Mouse (Mus musculus) liver, postnatal 0 days (tissue): ENCODE results near the gene Nsrp1.

ENCODE experiments used
- CTCF ChIP-seq: sonication (generic); IDR thresholded peaks from 2 replicates; pipeline ENCODE4 v1.5.1; 2016; ENCODE audit warnings: antibody characterized with exemption, low read depth
- EP300 ChIP-seq: IDR thresholded peaks from 2 replicates; pipeline ENCODE4 v1.6.1; 2016; ENCODE audit warnings: antibody characterized with exemption, low read depth, mild to moderate bottlenecking

DNA sequence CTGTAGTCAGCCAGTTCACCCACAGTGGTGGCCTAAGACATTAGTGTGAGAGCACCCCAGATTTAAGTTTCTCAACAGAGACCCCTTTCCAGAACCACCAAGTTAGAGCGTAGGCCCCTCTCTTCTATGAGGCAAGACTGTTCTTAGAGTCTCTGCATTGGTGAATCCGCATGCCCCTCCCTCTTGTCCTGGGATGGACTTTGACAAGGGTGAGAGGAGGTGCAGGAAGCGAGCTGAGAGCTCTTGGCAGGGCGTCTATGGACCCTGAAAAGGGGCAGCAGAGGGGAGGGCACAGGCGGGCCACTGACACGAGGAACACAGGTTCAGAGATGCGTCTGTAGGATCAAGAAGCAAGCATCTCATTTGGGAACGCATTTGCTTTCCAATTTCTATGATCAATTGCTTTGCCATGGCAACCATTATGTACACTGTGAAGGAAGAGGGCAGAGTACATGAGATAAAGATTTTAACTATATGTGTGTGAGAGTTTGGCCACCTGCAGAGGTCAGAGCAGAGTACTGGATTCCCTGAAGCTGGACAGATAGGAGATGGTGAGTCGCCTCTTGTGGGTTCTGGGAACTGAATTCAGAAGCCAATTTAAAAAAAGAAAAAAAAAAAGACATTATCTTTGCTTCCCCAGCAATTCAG lies 56.4 kb downstream of the Nsrp1 start:
- TF ChIP-seq CTCF (peak; percentile 31; the same call in 1 of the 2 replicates), EP300 (no peak)
